Mouse (Mus musculus) cerebral cortex, adult 2 months (tissue): Measurements from ENCODE around the gene Fads2.

ENCODE experiments used
- WGBS: fragments of 180-500 bp; shearing (Covaris S2); methylation state at CpG from one replicate; pipeline ENCODE4 v1.1.7; 2018; 5-methylcytosine and 5-hydroxymethylcytosine counted together

Fads2 gene

DNA sequence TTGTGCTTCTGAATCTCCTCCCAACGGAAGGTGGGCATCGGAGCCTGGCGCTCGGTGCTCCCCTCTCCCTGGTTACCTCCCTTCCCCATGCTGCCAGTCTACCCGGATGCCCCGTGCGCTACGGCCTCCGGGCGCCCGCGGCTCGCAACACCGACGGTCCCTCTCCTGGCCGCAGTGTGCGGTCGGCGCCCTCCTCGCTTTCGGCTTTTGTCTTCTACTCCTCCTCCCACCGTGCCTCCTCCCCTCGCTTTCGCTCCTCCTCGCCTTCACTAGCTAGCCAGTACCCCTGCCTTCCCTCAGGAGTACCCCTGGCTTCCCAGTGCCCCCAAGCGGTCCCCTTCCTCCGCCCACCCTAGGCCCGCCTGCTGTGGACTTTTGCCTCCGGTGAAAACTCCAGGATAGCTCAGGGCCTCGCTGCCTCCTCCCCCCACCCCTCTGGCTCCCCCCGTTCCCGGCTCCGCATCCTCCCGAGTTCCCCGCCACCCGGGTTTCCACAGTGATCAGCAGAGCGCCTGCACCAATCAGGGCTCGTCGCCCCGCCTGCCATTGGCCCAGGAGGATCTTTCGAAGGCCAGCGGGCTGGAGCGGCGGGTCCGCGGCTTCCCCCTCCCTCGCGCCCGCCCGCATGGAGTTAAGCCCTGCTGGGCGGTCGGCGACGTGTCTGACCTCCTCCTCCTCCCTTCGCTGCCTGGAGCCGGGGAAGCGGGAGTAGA is at the start of gene Fads2:
Fads2 (minus strand) TSS at position 406 of the 713 bp plus-strand sequence.
- under 1% methylated on average over 53 of the region's 57 CpGs for WGBS

DNA sequence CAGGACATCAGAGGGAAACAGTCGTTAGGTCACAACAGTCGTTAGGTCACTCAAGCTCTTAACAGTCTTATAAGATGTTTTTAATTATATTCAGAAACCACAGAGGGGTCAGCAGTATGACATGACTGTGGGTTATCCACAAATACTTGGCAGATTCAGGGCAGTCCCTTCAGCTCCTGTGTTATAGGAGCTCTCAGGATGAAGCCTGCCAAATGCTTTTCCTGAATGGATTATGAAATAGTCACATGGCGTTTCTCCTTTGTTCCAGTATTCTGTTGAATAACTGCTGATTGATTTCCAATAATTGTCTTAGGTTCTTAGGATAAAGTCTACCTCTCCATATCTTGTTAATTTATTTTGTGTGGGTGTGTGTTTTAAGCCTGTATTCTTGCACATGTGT is 47.6 kb upstream of the Fads2 start:
- 66% methylated on average over 3 of the region's 3 CpGs for WGBS

DNA sequence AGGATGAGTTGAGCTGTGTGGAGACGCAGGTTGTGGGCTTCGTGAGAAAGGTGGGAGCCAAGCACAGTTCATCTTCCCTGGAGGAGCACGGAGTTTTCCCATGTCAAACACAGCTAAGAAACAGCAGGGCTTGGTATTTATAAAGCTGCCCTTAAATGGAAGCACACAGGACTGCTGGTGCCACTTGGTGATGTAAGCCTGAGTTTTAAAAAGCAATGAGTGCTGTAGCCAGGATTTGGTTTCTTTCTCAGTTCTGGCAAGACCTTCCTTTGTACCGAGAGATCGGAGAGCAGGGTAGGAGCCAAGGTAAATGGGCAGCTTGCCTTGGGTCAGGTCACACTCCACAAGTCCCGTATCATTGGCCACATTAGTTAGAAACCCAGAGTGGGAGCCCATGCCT is 47.0 kb upstream of the Fads2 start:
- WGBS = 41% methylated on average over 6 of the region's 6 CpGs

DNA sequence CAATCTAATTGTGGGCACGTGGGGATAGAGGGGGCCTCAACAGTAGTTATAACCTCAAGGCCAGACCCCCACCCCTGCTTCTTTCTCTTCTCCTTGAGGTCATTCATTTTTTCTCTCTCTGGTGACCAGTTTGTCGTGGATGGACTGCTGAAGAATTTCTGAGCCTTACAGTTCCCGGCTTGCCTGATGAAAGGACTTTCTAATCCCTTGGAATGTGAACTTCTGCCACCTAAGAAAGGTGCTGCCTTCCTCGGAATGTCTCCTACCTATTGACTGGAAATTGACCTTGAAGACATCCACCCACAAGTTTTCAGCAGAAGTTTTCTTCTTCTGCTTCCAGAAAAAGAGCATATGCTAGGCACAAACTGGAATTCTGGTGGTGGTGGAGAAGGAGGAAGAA is 42.9 kb upstream of the Fads2 start:
- WGBS = 85% methylated on average over 4 of the region's 4 CpGs

DNA sequence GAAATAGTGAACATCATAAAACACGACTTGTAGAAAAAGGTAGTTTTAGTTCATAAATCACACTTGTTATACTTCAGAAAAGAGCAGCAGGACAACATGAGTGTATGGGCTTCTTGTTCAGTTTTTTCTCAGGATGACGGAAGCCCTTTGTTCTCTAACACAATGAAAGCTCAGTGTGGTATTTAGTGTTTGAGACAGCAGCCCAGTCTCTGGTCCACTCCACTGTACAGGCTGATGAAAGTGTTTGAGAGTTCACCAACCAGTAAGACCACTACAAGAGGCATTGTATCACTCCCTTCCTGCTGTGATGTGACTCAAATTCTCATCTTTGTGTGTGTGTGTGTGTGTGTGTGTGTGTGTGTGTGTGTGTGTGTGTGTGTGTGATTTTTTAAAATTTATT is 42.1 kb upstream of the Fads2 start:
- WGBS = 52% methylated on average over 2 of the region's 2 CpGs

DNA sequence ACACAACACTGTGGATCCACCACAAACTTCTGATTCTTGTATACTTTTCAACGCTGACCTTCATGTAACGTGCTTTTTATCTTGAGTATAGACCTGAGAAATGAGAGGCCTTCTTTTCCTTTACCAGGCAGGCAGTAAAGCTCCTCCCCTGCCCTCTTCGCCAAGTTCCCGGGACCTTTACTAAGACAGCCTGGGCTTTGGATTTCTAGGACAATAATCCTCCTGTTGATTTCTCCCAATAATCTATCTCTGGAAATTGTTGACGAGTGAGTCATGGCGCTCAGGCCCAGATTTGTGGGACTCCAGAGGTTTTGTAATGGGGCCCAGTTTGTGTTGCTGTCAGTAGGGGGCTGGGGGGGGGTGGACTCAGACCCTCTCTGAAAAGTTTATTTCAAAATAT is 38.2 kb upstream of the Fads2 start:
- WGBS = 81% methylated on average over 6 of the region's 6 CpGs

DNA sequence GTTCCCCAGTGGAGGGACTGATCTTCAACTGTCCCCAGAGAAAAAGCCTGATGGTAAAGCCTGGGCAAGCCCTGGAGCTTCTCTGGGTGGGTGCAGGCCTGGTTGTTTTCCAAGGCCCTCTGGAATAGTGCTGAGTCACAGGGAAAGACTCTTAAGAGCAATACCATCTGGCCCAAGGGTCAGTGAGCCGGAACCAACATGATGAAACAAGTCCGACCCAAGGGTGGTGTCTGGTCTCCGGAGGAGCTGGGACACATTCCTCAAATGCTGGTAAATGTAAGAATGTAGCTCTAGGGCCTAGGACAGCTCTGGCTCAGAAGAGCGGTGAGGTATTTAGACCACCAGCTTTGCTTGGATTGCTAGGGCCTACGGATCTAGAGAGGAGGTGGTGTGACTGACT is 35.9 kb upstream of the Fads2 start:
- WGBS = 74% methylated on average over 5 of the region's 5 CpGs

DNA sequence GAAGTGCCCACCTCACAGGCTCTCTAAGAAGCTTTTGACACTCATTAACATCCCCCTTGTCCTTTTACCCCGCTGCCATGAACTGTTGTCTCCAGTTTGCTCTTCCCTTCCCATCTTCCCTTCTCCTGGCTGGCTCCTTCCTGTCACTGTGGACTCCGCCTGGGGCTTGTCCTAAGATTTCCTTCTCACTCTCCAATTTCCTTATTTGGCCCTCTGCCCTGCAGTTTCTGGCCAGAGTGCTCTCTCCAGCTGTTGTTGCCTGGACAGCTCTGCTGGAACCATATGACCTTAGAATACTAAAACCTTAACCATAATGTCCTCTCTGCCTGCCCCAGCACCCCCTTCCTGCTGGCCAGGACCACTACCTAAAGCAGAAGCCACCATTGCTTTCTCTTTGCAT is 33.1 kb upstream of the Fads2 start:
- 48% methylated on average over 2 of the region's 2 CpGs for WGBS

DNA sequence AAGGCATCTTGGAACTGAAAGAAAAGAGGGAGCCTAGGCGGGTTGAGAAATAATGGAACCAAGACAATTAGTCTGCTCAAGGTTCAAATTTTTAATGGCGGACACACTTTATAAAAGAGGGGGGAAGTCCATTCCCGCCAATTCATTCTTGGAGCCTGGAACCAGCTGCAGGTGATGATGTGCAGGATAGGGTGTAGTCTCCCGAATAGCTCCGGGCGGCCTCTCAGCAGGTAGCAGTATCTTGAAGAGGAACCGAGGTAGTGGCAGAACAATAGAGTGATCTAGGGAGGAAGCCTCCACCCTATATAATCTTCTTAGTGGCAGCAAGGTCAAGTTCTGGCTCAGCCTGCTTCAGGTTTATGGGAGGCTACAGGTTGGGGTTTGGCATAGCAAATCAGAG is 28.0 kb upstream of the Fads2 start:
- 80% methylated on average over 7 of the region's 7 CpGs for WGBS

DNA sequence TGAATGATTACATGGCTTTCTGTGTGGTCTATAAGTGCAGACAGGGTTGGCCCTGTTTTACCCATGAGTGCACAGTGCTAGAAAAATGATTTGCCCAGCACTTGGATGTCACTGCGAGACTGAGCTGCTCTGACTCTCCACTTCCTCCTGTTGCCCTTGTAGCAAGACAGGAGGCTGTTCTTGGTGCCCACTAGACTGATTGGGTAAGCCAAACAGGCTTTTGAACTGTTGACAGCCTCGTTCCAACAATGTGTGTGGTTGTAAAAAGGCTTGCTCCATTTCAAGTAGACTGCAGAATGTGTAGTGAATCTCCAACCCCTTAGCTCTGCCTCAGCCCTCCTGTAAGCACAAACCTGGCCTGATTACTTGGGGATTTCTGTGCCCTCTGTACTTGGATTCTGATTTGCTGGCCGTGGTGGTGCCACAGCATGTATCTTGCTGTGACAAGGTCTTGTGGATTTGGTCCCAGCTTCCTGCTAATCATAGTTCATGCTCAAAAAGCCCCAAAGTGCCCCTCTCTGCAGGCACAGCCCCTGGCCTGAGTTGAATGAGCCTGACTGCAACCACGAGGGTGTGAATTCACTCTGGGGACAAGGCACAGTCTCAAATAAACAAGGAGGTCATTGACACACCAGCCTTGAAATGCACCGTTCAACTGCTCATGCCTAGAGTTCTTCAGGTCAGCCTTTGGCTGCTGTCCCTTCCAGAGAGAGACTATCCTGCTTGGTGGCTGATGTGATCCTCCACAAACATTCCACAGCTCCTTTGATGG is 25.1 kb upstream of the Fads2 start:
- 61% methylated on average over 5 of the region's 5 CpGs for WGBS

DNA sequence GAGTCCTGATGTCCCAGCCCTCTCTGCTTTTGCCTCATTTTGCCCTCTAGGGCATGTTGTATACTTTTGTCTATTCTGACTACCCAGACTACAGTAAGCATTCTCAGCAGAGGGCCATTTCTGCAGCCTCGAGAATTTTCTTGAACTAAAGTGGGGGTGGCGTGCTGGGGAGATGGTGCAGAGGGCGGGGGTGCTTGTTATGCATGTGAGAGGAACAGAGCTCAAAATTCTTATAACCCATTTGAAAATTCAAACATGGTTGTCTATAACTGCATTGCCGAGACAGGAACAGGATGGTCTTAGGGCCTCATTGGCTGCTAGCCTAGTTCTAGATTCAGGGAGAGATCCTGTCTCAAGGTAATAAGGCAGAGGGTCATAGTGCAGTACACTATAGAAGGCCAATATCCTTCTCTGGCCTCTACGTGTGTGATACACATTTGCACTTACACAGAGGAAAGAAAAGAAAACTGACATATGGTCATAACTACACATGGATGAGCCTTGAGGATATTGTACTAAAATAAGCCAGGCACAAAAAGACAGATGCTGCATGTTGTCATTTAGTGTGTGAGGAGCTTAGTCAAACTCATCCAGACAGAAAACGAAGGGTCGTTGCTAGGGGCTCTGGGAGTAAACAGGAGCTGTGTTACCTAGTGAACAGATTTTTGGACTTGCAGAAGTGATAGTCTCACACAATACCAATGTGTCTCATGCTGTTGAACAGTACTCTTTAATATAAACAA is 22.5 kb upstream of the Fads2 start:
- 49% methylated on average over 7 of the region's 7 CpGs for WGBS

DNA sequence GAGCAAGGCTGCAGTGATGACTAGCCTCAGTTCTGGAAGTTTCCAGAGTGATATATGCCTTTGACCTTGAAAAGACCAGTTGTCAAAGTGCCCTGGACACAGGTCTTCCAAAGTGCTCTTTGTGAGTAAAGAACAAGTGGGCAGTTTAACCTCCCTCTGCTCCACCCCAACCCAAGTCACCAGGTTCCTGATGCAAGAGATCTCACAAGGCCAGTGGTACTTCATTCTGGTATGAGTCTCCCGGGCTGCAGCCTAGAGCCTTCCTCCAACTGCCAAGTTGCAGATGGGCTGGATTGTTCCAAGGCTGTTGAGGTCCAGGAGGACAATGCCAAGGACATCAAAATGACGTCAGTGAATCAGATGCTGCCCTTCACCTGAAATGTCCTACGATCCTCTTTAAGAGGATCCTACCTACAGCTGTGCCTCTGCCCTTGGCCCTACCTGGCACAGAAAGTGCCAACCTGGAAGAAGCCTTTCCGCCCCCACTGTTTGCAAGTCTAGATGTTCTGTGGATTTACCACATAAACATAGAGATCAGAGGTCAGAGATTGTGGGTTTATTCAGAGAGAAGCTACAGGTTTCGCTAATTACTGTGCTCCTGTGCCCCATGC is 20.6 kb upstream of the Fads2 start:
- 90% methylated on average over 5 of the region's 5 CpGs for WGBS

DNA sequence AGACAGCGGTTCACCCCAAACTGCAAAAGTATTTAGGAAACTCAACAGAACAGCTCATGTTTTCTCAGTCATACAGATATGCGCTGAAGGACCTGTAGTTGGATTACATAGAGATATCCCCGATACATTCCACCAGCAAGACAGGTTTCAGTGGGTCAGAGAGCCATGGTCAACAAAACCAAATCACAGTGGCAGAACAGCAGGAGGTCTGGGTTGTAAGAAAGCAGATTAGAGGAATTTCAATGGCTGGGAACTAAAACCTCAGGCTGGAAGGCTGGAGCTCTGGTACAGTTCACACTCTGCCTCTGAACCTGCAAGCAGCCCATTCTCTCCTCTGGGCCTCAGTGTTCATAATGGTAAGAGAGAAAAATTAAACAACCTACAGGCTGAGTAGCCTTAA is 15.1 kb upstream of the Fads2 start:
- WGBS = 84% methylated on average over 3 of the region's 3 CpGs

DNA sequence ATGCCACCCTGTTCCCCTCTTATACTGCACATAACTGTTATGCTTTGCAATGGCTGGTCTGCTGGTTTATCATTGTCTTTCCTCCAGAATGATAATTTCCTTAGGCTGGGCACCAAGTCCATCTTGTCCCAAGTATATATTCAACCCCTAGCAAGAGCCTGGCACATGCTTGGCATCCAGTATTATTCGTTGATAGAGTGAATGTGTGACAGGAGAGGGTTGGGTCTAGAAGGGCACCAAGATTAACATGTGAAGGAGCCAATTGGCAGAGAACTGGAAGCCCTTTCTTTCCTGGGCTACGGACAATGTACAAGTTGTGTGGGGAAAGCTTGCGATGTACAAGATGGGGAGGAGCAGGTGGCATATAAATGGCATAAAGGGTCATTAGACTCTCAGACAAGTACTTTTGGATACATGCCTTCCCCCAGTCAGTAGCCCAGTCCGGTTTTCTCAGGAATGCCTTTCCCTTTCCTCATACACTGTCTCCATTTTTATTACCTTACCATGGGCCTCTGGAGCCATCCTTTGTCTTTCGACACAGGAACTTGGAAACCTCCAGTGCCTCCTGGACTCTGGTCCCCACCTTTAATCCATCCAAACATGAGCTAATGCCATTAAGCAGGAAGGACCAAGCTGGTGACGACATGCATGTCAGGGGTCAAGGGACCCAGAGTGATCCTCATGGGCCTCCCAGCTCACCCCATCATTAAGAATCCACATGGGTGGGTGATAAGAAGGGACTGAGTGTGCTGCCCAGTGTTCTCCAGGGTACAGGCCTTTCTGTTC is 14.0 kb upstream of the Fads2 start:
- 75% methylated on average over 6 of the region's 6 CpGs for WGBS

DNA sequence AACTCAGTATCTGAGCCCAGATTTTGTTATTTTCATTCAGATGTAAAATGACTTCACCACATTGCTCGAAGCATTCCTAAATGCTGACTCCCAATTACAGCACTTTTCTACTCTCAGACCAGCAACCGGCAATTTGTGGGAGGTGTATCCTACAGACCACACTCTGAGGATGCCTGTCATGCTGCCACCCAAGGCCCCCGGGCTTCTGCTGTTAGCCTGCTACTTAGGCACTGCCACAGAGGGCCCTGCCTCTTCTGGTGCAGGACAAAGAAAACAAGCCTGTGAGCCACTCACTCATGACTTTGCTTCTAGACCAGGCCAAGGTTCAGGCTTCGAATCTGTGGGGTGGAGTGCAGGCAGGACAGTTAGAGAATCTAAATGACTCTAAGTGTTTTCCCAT is 11.4 kb upstream of the Fads2 start:
- WGBS = 62% methylated on average over 4 of the region's 4 CpGs

DNA sequence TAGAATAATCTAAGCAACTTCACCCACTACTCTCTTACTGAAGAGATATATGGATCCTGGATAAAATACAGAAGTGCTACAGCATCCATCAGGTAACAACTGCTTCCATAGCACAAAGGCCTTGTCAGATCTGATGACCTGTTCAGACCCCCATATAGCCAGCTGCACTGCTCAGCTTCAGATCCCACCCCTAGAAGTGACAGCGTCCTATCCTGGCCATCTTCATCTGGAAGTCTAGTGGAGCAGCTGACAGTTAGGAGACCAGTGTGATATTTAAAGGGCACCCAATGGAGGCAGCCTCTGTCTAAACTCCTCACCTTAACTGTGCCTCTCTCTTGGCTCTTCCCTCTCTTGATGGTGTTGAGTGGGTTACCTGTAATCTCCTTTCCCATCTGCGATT is 7.1 kb upstream of the Fads2 start:
- 95% methylated on average over 2 of the region's 2 CpGs for WGBS

DNA sequence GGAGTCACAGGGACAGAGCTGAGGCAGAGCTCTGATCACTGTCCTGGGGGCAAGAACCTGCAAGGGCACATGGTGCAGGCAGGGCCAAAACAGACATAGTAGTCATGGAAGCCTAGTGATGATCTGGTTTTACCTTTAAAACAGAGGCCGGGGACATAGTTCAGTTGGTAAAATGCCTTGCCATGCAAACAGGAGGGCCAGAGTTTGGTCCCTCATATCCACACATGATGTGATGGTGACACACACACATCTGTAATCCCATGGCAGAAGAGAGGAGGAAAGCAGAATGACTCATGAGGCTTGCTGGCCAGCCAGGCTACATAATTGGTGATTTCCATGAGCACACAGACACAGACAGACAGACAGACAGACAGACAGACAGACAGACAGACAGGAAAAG is 6.6 kb upstream of the Fads2 start:
- WGBS = 97% methylated on average over 1 of the region's 1 CpGs

DNA sequence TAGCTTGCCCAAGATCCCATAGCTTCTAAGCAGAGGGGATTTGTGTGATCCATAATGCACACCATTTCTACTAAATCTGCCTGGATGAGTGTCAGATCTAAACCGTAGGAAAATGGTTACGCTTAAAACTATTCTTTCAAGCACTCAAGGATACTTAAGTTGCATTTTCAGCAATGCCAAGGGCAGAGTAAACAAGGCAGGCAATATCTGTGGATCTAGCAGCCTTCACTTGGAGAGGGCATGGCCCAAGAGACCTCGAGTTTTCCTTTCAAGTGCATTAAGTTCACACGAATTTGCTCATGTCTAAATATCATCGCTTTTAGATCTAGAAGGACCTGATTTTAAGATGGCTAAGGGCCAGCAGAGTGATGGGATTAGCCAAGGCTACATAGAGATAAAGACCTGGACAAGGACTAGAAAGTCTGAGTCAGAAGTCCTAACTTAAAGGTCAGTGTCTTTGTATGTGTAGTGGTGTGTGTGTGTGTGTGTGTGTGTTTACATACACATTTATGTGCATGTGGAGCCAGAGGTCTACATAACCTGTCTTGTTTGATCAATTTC is 5.6 kb upstream of the Fads2 start:
- 92% methylated on average over 5 of the region's 5 CpGs for WGBS

DNA sequence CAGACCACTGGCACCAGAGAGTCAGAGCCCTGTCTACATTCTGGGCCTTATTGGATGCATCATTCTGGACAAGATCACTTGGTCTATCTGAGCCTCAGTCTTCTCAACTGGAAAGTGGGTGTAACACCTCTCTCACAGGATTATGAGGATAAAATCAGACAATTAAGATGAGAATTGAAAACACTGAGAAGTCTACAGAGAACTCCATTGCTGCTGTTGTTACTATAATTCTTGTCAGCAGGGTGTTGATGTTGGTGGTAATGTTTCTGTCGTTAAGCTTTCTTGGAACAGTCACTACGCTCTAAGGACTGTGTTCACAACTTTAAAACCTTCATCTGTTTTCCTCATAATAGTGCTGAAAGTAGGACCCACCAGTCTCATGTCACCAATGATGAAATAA is 5.1 kb upstream of the Fads2 start:
- 86% methylated on average over 2 of the region's 2 CpGs for WGBS

DNA sequence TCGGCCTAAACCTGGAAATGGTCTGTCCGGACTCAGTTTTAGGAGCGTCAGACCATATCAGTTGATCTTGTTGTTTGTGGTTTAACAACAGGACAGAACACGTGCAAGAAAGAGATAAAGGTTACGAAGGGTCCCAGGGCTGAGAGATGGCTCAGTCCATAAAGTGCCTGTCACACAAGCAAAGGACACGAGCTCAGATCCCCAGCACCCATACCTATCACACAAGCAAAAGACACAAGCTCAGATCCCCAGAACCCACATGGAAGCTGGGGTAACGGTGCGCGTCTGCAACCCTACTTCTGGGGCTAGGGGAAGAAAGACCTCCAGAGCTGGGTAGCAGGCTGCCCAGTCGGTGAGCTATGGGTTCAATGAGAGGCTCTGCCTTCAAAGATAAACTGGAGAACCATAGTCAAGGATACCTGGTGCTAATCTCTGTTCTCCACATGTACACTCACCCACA is 3.5 kb upstream of the Fads2 start:
- WGBS = 91% methylated on average over 10 of the region's 10 CpGs

DNA sequence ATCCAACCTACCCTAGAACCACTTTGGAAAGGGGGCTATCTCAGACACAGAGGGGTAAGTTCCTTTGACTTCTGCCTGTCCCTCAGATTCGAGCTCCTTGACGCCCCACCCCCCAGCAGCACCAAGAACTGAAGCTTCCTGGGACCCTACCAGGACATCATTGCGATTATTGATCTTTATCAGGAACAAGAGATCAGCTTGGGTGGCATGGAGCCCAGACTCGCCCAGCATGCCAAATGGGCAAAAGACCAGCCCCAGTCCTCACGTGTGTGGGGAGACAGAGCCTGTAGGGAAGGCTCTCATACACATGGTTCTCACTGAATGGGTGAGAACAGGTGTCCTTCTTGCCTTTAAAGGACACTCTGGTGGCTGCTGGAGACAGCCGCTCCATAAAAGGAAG is 2.7 kb upstream of the Fads2 start:
- WGBS = 72% methylated on average over 6 of the region's 6 CpGs
